Mouse (Mus musculus): Measurements from ENCODE around the gene Olfr287.

The Olfr287 gene

DNA sequence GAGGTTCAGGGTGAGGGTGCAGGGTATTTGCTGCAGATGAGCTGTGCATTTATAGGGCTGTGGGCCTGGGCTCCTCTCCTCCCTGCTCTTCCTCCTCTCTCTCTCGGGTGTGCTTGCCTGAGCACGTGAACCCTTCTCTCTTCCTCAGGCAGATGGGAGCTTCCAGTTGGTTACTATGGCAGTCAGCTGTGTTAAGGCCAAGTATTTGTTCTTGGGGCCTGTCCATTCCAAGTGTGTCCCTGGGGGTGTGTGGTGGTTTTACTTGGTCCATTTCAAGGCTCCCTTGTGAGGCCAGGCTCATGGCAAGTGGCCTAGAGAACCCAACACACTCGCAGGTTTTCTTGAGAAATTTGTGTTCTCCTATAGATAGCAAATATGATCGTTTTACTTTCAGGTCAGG lies at the start of gene Olfr287, which contains the start of gene Gm44579:
Olfr287 (minus strand) TSS at position 180 of the 400 bp plus-strand sequence.
Gm44579 (minus strand) TSS at position 101 of the 400 bp plus-strand sequence.
- H3K27me3 ChIP-seq (ENCODE audit: control insufficient read depth, insufficient read depth, low read length, poor library complexity, severe bottlenecking): no peaks in the 10 kb centered on the region
- no peak for DNase-seq (ENCODE audit: low read depth, low spot score)
- H3K36me3 ChIP-seq (ENCODE audit: control insufficient read depth, insufficient read depth, low read length, poor library complexity, severe bottlenecking): no peaks in the 10 kb centered on the region

GRCm38 (mm10) chr15:98257776-98258175 lies 36.9 kb upstream of the Olfr287 start:
- DNase-seq (ENCODE audit: low read depth, low spot score): no peak
- H3K36me3 ChIP-seq (ENCODE audit: control insufficient read depth, insufficient read depth, low read length, poor library complexity, severe bottlenecking): no peaks in the 10 kb centered on the region
- no peaks in the 10 kb centered on the region; the same call in 1 of the 2 replicates for H3K27me3 ChIP-seq (ENCODE audit: control insufficient read depth, insufficient read depth, low read length, poor library complexity, severe bottlenecking)

DNA sequence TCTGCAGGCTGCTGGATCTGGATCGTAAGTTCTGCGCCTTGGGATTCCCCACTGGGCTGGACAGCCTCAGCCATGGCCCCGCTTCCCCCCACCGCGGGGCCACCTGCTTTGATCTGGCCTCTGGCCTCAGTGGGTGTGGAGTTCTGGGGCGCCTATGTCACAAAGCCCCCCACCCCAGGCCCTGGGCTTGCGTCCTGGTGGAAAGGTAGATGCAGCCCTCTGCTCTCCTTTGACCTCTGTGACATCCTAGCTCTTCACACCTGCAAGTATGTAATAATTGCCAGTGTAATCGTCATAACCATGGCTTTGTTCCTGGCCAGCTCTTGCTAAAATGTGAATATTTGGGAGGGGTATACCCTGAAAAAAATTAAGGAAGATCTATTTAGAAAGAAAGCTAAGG lies 36.3 kb upstream of the Olfr287 start, which contains the start of gene H1fnt:
H1fnt (minus strand) TSS at position 101 of the 400 bp plus-strand sequence.
- H3K36me3 ChIP-seq (ENCODE audit: control insufficient read depth, insufficient read depth, low read length, poor library complexity, severe bottlenecking): no peaks in the 10 kb centered on the region
- no peak for DNase-seq (ENCODE audit: low read depth, low spot score)
- no peaks in the 10 kb centered on the region; the same call in 1 of the 2 replicates for H3K27me3 ChIP-seq (ENCODE audit: control insufficient read depth, insufficient read depth, low read length, poor library complexity, severe bottlenecking)

DNA sequence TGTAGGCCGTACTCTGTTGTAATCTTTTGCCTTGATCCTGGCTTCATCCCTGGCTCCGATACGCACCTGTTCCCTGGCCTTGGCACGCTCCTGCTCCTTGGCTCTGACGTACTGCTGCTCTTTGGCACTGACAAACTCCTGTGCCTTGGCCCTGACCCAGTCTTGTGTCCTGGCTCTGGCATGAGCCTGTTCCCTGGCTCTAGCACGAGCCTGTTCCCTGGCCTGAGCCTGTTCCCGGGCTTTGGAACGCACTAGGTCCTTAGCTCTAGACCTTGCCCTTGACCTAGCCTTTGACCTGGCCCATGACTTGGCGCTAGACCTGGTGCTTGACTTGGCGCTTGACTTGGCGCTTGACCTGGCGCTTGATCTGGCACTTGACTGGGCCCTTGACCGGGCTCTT lies 35.4 kb upstream of the Olfr287 start:
- Histone ChIP-seq H3K27me3 (ENCODE audit: control insufficient read depth, insufficient read depth, low read length, poor library complexity, severe bottlenecking) (no peaks in the 10 kb centered on the region; the same call in 1 of the 2 replicates), H3K36me3 (ENCODE audit: control insufficient read depth, insufficient read depth, low read length, poor library complexity, severe bottlenecking) (no peaks in the 10 kb centered on the region)
- DNase-seq (ENCODE audit: low read depth, low spot score): no peak

DNA sequence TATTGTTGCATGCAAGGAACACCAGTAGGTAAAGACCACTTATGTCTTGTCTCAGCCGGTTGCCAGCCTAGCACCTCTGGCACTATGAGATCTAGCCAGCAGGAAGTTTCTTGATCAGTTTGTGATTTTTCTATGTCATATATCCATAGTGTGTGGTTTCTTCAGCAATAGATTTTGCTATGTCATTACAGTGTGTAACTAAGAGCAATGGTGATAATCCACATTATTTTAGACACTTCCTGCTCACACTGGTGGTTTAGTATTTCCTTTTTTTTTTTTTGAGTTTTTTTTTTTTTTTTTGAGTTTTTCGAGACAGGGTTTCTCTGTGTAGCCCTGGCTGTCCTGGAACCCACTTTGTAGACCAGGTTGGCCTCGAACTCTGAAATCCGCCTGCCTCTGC lies 14.6 kb upstream of the Olfr287 start:
- no peak for DNase-seq (ENCODE audit: low read depth, low spot score)
- H3K27me3 ChIP-seq (ENCODE audit: control insufficient read depth, insufficient read depth, low read length, poor library complexity, severe bottlenecking): no peaks in the 10 kb centered on the region; the same call in 1 of the 2 replicates
- H3K36me3 ChIP-seq (ENCODE audit: control insufficient read depth, insufficient read depth, low read length, poor library complexity, severe bottlenecking): no peaks in the 10 kb centered on the region

GRCm38 (mm10) chr15:98234350-98234749 lies 13.5 kb upstream of the Olfr287 start, which contains the start of gene Olfr286:
Gene Olfr286, minus strand, starts transcription at chr15:98234450.
- no peak for DNase-seq (ENCODE audit: low read depth, low spot score)
- H3K36me3 ChIP-seq (ENCODE audit: control insufficient read depth, insufficient read depth, low read length, poor library complexity, severe bottlenecking): no peaks in the 10 kb centered on the region
- no peaks in the 10 kb centered on the region for H3K27me3 ChIP-seq (ENCODE audit: control insufficient read depth, insufficient read depth, low read length, poor library complexity, severe bottlenecking)

- no peak for DNase-seq (ENCODE audit: low read depth, low spot score)
- H3K27me3 ChIP-seq (ENCODE audit: control insufficient read depth, insufficient read depth, low read length, poor library complexity, severe bottlenecking): no peaks in the 10 kb centered on the region
- no peaks in the 10 kb centered on the region for H3K36me3 ChIP-seq (ENCODE audit: control insufficient read depth, insufficient read depth, low read length, poor library complexity, severe bottlenecking)
Measured at GRCm38 (mm10) chr15:98226096-98226495, 5.2 kb upstream of the Olfr287 start.

- Histone ChIP-seq H3K27me3 (ENCODE audit: control insufficient read depth, insufficient read depth, low read length, poor library complexity, severe bottlenecking) (no peaks in the 10 kb centered on the region), H3K36me3 (ENCODE audit: control insufficient read depth, insufficient read depth, low read length, poor library complexity, severe bottlenecking) (no peaks in the 10 kb centered on the region)
- DNase-seq (ENCODE audit: low read depth, low spot score): no peak
Measured at GRCm38 (mm10) chr15:98225610-98226009, 4.8 kb upstream of the Olfr287 start.

DNA sequence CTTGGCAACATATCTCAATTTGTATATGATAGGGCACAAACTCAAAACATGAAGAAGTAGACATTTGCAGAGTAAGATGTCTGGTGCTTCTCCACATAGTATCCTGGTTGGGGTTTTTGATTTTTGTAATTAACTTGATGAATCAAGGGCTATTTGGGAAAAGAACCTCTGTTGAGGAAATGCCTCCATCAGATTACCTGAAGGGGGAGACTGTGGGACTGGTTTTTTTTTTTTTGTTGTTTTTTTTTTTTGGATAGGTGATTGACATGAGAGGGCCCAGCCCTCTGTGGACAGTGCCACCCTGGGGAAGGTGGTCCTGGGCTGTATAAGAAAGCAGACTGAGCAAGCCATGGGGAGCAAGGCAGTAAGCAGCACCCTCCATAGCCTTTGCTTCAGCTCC lies 1.5 kb upstream of the Olfr287 start:
- DNase-seq (ENCODE audit: low read depth, low spot score): no peak
- Histone ChIP-seq H3K36me3 (ENCODE audit: control insufficient read depth, insufficient read depth, low read length, poor library complexity, severe bottlenecking) (no peaks in the 10 kb centered on the region), H3K27me3 (ENCODE audit: control insufficient read depth, insufficient read depth, low read length, poor library complexity, severe bottlenecking) (no peaks in the 10 kb centered on the region)

DNA sequence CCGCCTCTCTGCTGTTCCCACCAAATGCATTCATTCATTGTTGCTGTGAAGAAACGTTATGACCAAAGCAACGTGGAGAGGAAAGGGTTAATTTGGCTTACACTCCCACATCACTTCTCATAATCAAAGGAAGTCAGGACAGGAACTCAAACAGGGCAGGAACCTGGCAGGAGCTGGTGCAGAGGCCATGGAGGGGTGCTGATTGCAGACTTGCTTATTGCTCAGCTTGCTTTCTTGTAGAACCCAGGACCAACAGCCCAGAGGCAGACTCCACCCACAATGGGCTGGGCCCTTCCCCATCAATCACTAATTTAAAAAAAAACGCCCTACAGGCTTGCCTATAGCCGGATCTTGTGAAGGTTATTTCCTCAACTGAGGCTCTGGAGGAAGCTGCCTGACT lies 6.7 kb downstream of the Olfr287 start:
- DNase-seq (ENCODE audit: low read depth, low spot score): no peak
- H3K36me3 ChIP-seq (ENCODE audit: control insufficient read depth, insufficient read depth, low read length, poor library complexity, severe bottlenecking): no peaks in the 10 kb centered on the region
- no peaks in the 10 kb centered on the region; the same call in 1 of the 2 replicates for H3K27me3 ChIP-seq (ENCODE audit: control insufficient read depth, insufficient read depth, low read length, poor library complexity, severe bottlenecking)

DNA sequence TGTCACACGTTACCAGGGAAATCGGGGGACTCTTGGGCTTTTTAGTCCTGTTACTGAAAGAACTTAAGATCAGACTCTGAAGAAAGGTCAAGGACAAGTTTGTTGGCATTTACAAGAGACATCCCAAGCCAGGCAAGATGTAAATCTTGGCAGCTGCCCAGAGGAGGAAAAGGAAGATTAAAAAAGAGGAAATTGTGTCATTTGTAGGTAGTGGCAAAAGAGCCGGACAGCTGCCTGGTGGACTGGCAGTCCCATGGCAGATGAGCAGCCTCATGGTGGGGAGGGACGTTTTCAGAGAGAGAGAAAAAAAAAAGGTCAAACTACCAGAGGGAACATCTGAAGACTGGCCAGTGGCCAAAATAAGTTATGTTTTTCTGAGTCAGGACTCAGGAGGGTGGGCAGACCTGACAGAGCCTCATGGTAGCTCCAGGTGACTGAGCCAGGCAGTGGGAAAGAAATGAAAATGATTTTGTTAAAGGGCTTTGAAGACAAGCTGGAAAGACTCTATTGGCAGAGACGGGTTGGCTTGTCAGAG lies 7.5 kb downstream of the Olfr287 start:
- DNase-seq (ENCODE audit: low read depth, low spot score): no peak
- no peaks in the 10 kb centered on the region; the same call in 1 of the 2 replicates for H3K27me3 ChIP-seq (ENCODE audit: control insufficient read depth, insufficient read depth, low read length, poor library complexity, severe bottlenecking)
- no peaks in the 10 kb centered on the region for H3K36me3 ChIP-seq (ENCODE audit: control insufficient read depth, insufficient read depth, low read length, poor library complexity, severe bottlenecking)

DNA sequence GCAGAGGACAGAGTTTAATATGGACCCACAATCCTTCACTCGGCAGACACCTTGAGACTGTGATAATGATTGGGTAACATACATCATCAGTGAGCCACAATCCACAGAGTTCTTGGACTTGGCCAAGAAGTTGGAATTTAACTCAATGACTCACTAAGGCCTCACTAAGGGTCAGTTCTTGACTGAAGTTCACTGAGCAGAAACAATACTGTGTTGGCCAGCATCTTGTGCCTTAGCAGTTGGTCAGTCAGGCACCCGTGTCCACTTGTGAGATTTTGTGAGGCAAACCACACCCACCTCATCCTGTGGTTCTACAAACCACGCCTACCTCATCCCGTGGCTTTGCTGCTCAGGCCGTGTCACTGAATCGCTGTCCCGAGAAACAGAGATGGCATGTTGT lies 11.2 kb downstream of the Olfr287 start:
- H3K27me3 ChIP-seq (ENCODE audit: control insufficient read depth, insufficient read depth, low read length, poor library complexity, severe bottlenecking): no peaks in the 10 kb centered on the region
- H3K36me3 ChIP-seq (ENCODE audit: control insufficient read depth, insufficient read depth, low read length, poor library complexity, severe bottlenecking): no peaks in the 10 kb centered on the region
- no peak for DNase-seq (ENCODE audit: low read depth, low spot score)

DNA sequence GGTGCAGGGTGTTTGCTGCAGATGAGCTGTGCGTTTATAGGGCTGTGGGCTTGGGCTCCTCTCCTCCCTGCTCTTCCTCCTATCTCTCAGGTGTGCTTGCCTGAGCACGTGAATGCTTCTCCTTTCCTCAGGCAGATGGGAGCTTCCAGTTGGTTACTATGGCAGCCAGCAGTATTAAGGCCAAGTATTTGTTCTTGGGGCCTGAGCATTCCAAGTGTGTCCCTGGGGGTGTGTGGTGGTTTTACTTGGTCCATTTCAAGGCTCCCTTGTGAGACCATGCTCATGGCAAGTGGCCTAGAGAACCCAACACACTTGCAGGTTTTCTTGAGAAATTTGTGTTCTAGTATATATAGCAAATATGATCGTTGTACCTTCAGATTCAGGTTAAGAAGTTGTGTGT lies 25.4 kb downstream of the Olfr287 start, which contains the start of gene Olfr288:
Olfr288 (minus strand) TSS at position 101 of the 400 bp plus-strand sequence.
- H3K36me3 ChIP-seq (ENCODE audit: control insufficient read depth, insufficient read depth, low read length, poor library complexity, severe bottlenecking): no peaks in the 10 kb centered on the region
- no peak for DNase-seq (ENCODE audit: low read depth, low spot score)
- H3K27me3 ChIP-seq (ENCODE audit: control insufficient read depth, insufficient read depth, low read length, poor library complexity, severe bottlenecking): no peaks in the 10 kb centered on the region

DNA sequence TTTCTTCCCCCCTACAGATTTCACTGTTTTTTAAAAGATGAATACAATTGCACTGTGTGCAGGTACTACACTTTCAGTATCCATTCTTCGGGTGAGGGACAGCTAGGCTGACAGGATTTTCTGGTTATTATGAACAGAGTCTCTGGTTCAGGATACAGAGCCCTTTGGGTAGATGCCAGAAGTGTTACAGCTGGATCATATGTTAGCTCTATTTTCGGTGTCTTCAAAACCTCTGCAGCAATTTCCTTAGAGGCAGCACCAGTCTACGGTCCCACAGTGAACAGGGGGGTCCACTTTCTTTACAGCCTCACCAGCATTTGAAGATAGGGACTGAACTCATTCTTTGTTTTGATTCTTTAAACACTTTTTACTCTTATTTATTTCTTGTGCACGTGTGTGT lies 36.4 kb downstream of the Olfr287 start:
- H3K27me3 ChIP-seq (ENCODE audit: control insufficient read depth, insufficient read depth, low read length, poor library complexity, severe bottlenecking): no peaks in the 10 kb centered on the region
- no peak for DNase-seq (ENCODE audit: low read depth, low spot score)
- no peaks in the 10 kb centered on the region for H3K36me3 ChIP-seq (ENCODE audit: control insufficient read depth, insufficient read depth, low read length, poor library complexity, severe bottlenecking)

- no peaks in the 10 kb centered on the region for H3K36me3 ChIP-seq (ENCODE audit: control insufficient read depth, insufficient read depth, low read length, poor library complexity, severe bottlenecking)
- DNase-seq (ENCODE audit: low read depth, low spot score): no peak
- no peaks in the 10 kb centered on the region for H3K27me3 ChIP-seq (ENCODE audit: control insufficient read depth, insufficient read depth, low read length, poor library complexity, severe bottlenecking)
Measured at GRCm38 (mm10) chr15:98181856-98182570, 38.8 kb downstream of the Olfr287 start.

Measured in splenic B cell, adult 2 months (primary cell).